Mouse (Mus musculus): ENCODE measurements around the gene Foxi2.

- TF ChIP-seq MYOG (IDR thresholded peaks at IDR 0.05; ENCODE audit: control insufficient read depth, extremely low read depth, insufficient read length), result no peak
- no peak for TF ChIP-seq FOSL1 (IDR thresholded peaks at IDR 0.05; ENCODE audit: insufficient read depth, low read length, poor library complexity, severe bottlenecking)
- no peak for TF ChIP-seq CTCF (IDR thresholded peaks at IDR 0.05; ENCODE audit: control insufficient read depth, insufficient read depth, insufficient read length)
- no peak for TF ChIP-seq MAX (IDR thresholded peaks at IDR 0.05)
These were observed 15.7 kb upstream of the Foxi2 start for GRCm38 (mm10) chr7:135394436-135394835.

Measured in C2C12 (cell line).